Mouse (Mus musculus): ENCODE measurements around the gene Rasgef1b. TPM values are rescaled to one million over a fixed set of nuclear protein-coding genes. Genes with fewer than 3 reads are reported as not detected.
A peak's percentile ranks its signal among the peaks of the same experiment; 100 is the strongest.

Rasgef1b gene
- polyA plus RNA-seq, 1 experiment, result 8.6 TPM

DNA sequence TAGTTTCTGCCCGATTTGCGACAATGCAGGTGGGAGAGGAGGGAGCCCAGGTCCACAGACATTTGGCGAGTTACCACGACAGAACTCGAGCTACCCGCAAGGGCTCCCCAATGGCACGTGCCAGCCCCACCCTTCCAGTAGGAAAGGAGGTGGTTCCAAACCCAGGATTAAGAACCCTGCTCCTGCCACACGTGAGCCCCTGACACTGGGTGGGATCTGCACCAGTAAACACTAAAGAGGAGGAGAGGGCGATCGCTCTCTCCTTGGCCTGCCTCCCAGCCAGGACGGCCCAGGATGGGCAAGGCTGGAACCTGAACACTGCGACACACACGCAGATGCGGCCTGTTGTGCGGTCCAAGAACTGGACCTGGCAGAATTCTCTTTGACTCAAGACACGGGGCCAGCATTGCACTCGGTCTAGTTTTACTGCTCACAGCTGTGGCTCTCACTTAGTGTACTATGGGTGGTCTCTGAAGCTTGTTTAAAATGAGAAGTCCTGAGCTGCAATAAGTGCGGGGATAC lies 557 bp upstream of the Rasgef1b start:
- Histone ChIP-seq H3K4me1 (ENCODE audit: control insufficient read depth, insufficient read depth, low read length) (no peaks in the 10 kb centered on the region), H3K27me3 (replicated peaks; ENCODE audit: control insufficient read depth, insufficient read depth, low read length) (no peaks in the 10 kb centered on the region), H3K27ac (ENCODE audit: insufficient read depth, low read depth, low read length) (no peak overlapping the region), H3K36me3 (ENCODE audit: control insufficient read depth, insufficient read depth, low read length) (no peaks in the 10 kb centered on the region), H3K4me3 (ENCODE audit: insufficient read depth, low read depth, low read length) (peak overlapping the region; percentile 2; the same call in 1 of the 2 replicates)
- TF ChIP-seq POLR2A (IDR thresholded peaks at IDR 0.05; ENCODE audit: low read depth, low read length) (no peak), CTCF (conservative IDR thresholded peaks at IDR 0.05; ENCODE audit: insufficient read depth, insufficient read length, low read depth, low read length) (no peak)
- DNase-seq, result peak; percentile 28
- 6% methylated on average over 18 of the region's 18 CpGs for WGBS

DNA sequence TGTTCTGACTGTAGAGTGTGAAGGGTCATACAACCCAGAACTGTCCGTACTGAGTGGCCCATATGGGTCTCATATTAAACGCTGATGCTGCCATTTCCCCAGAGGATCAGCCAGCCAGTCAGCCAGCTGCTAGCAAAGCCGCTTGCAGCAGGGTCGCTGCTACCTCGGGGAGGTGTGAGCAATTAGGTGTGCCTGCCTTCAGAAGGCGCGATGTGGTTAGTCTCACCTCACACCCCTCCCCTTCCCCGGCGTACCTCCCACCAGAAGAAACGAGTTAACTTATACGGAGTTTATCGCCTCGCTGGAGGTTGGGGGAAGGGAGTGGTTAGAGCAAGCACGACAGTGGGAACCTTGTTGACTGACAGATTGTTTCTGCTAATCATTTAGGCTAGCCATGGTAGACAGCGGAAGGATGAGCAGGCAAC lies 826 bp downstream of the Rasgef1b start:
- WGBS, result 2% methylated on average over 15 of the region's 15 CpGs
- Histone ChIP-seq H3K4me1 (ENCODE audit: control insufficient read depth, insufficient read depth, low read length) (no peaks in the 10 kb centered on the region), H3K27ac (ENCODE audit: insufficient read depth, low read depth, low read length) (no peak overlapping the region), H3K36me3 (ENCODE audit: control insufficient read depth, insufficient read depth, low read length) (no peaks in the 10 kb centered on the region), H3K27me3 (replicated peaks; ENCODE audit: control insufficient read depth, insufficient read depth, low read length) (no peaks in the 10 kb centered on the region), H3K4me3 (ENCODE audit: insufficient read depth, low read depth, low read length) (peak overlapping the region; percentile 60)
- no peak for DNase-seq
- no peak for TF ChIP-seq CTCF (conservative IDR thresholded peaks at IDR 0.05; ENCODE audit: insufficient read depth, insufficient read length, low read depth, low read length)
- TF ChIP-seq POLR2A (IDR thresholded peaks at IDR 0.05; ENCODE audit: low read depth, low read length), result no peak

DNA sequence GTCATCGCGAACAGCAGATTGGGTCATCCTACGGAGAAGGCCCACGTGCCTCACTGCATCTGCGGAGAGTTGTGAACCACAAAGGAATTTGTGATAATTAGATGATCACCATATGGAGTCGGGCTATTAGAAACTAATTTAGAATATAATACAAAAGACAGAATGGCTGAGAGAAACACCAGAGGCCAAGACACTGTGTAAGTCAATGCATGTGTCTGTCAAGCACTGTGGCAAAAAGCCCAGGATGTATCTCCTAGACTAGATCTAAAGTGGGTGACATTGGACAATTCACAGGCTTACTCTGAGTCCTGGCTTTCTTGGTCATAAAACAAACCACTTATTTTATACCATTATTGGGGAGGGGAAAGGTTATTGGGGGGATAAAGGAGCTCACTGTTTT lies 4.9 kb downstream of the Rasgef1b start:
- TF ChIP-seq POLR2A (IDR thresholded peaks at IDR 0.05; ENCODE audit: low read depth, low read length), result no peak
- TF ChIP-seq CTCF (conservative IDR thresholded peaks at IDR 0.05; ENCODE audit: insufficient read depth, insufficient read length, low read depth, low read length), result no peak
- Histone ChIP-seq H3K27me3 (replicated peaks; ENCODE audit: control insufficient read depth, insufficient read depth, low read length) (no peaks in the 10 kb centered on the region), H3K27ac (ENCODE audit: insufficient read depth, low read depth, low read length) (no peak overlapping the region), H3K4me1 (ENCODE audit: control insufficient read depth, insufficient read depth, low read length) (no peaks in the 10 kb centered on the region), H3K4me3 (ENCODE audit: insufficient read depth, low read depth, low read length) (no peak overlapping the region), H3K36me3 (ENCODE audit: control insufficient read depth, insufficient read depth, low read length) (no peaks in the 10 kb centered on the region)
- no peak for DNase-seq
- WGBS, result 89% methylated on average over 6 of the region's 6 CpGs

DNA sequence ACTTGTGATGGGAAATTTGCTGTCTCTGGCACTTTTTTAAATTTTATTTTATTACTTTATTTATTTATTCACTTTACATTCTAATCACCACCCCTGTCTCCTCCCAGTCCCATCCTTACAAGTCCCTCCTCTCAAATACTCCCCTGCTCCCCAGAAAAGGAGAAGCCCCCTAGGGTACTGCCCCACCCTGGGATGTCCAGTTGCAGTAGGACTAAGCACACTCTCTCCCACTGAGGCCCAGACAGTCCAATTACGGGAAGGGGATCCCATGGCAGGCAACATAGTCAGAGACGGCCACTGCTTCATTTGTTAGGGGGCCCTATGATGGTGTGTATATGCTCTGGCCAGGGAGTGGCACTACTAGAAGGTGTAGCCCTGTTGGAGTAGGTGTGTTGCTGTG lies 6.6 kb downstream of the Rasgef1b start:
- Histone ChIP-seq H3K36me3 (ENCODE audit: control insufficient read depth, insufficient read depth, low read length) (no peaks in the 10 kb centered on the region), H3K27ac (ENCODE audit: insufficient read depth, low read depth, low read length) (no peak overlapping the region), H3K27me3 (replicated peaks; ENCODE audit: control insufficient read depth, insufficient read depth, low read length) (no peaks in the 10 kb centered on the region), H3K4me3 (ENCODE audit: insufficient read depth, low read depth, low read length) (no peak overlapping the region), H3K4me1 (ENCODE audit: control insufficient read depth, insufficient read depth, low read length) (no peaks in the 10 kb centered on the region)
- TF ChIP-seq CTCF (conservative IDR thresholded peaks at IDR 0.05; ENCODE audit: insufficient read depth, insufficient read length, low read depth, low read length) (no peak), POLR2A (IDR thresholded peaks at IDR 0.05; ENCODE audit: low read depth, low read length) (no peak)
- no peak for DNase-seq
- 88% methylated on average over 2 of the region's 2 CpGs for WGBS

DNA sequence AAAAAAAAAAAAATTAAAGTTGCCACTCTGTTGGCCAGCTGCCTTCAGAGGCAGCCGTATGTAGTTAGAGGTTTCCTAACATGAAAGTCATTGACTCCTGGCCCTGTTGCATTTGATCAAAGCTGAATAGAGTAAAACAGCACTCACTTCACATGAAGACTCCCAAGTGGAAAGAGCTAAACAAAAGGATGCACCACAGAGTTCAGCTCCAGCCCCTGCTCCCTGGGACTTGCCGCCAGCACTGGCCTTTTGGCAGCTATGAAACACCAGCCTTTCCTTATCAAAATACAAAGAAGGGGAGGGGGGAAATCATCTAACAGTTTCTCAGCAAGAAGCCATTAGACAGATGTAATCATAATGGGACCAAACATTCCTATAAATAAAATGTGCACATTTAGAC lies 8.3 kb downstream of the Rasgef1b start:
- no peak for DNase-seq
- no peak overlapping the region for H3K4me3 ChIP-seq (ENCODE audit: insufficient read depth, low read depth, low read length)
- H3K4me1 ChIP-seq (ENCODE audit: control insufficient read depth, insufficient read depth, low read length), result no peaks in the 10 kb centered on the region
- no peaks in the 10 kb centered on the region for H3K27me3 ChIP-seq (replicated peaks; ENCODE audit: control insufficient read depth, insufficient read depth, low read length)
- TF ChIP-seq CTCF (conservative IDR thresholded peaks at IDR 0.05; ENCODE audit: insufficient read depth, insufficient read length, low read depth, low read length) (no peak), POLR2A (IDR thresholded peaks at IDR 0.05; ENCODE audit: low read depth, low read length) (no peak)
- 64% methylated on average over 2 of the region's 2 CpGs for WGBS
- H3K36me3 ChIP-seq (ENCODE audit: control insufficient read depth, insufficient read depth, low read length), result no peaks in the 10 kb centered on the region
- H3K27ac ChIP-seq (ENCODE audit: insufficient read depth, low read depth, low read length), result no peak overlapping the region

DNA sequence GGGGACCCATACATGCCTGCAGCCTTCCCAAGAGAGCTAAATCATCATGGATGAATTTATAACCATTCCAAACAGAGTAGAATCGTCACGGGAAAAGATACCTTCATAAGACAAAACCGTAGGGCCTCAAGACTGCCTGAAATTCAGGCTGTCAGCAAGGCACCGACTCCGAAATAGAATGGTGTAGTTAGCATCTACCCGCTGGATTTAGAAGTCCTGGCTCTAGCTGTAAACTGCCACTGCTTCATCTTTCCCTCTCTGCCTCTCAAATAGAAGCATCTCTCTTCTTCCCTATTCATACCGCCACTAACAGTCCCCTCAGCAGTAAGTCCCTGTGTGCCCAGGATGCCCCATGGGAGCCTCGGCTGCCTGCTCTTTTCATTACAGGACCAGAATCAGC lies 10.9 kb downstream of the Rasgef1b start:
- WGBS, result 69% methylated on average over 8 of the region's 8 CpGs
- H3K36me3 ChIP-seq (ENCODE audit: control insufficient read depth, insufficient read depth, low read length), result no peaks in the 10 kb centered on the region

DNA sequence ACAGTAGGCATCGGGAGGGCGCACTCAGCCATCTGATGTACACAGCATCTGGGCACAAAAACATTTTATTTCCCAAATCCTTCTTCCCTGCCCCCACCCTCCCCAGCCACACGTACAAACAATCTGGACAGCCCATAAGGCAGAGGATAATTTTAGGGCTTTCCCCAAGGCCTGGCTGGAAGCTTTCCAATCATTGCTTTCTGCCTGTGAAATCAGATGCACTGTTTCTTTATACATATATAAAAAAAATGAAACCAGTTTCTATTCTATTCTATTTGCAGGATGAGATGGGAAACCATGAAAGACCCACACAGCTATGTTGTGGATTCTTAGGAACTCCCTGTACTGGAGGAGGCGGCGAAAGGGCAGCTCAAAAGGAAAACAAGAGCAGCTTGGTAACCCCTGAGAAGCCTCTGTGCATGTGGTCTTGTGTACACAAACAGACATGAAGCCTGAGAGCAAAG lies 13.6 kb downstream of the Rasgef1b start:
- H3K27me3 ChIP-seq (replicated peaks; ENCODE audit: control insufficient read depth, insufficient read depth, low read length), result no peaks in the 10 kb centered on the region
- TF ChIP-seq CTCF (conservative IDR thresholded peaks at IDR 0.05; ENCODE audit: insufficient read depth, insufficient read length, low read depth, low read length) (no peak), POLR2A (IDR thresholded peaks at IDR 0.05; ENCODE audit: low read depth, low read length) (no peak)
- no peaks in the 10 kb centered on the region for H3K4me1 ChIP-seq (ENCODE audit: control insufficient read depth, insufficient read depth, low read length)
- H3K36me3 ChIP-seq (ENCODE audit: control insufficient read depth, insufficient read depth, low read length), result no peaks in the 10 kb centered on the region
- no peak overlapping the region for H3K27ac ChIP-seq (ENCODE audit: insufficient read depth, low read depth, low read length)
- 61% methylated on average over 5 of the region's 5 CpGs for WGBS
- no peak for DNase-seq
- no peak overlapping the region for H3K4me3 ChIP-seq (ENCODE audit: insufficient read depth, low read depth, low read length)

More for the DNA sequence above, 10.9 kb downstream of the Rasgef1b start:
- TF ChIP-seq POLR2A (IDR thresholded peaks at IDR 0.05; ENCODE audit: low read depth, low read length) (no peak), CTCF (conservative IDR thresholded peaks at IDR 0.05; ENCODE audit: insufficient read depth, insufficient read length, low read depth, low read length) (no peak)
- Histone ChIP-seq H3K4me3 (ENCODE audit: insufficient read depth, low read depth, low read length) (no peak overlapping the region), H3K27me3 (replicated peaks; ENCODE audit: control insufficient read depth, insufficient read depth, low read length) (no peaks in the 10 kb centered on the region), H3K4me1 (ENCODE audit: control insufficient read depth, insufficient read depth, low read length) (no peaks in the 10 kb centered on the region), H3K27ac (ENCODE audit: insufficient read depth, low read depth, low read length) (no peak overlapping the region)
- DNase-seq, result no peak
